Mouse (Mus musculus) lung, embryonic 16.5 days (tissue): ENCODE results near the gene Tmed6. TPM values are rescaled to one million over a fixed set of nuclear protein-coding genes. Genes with fewer than 3 reads are reported as not detected.

Source experiments
- ATAC-seq: fragments of 200-750 bp; cut with Nextera tagmentation; 2 replicates; pipeline ENCODE4 v1.8.0; 2017; ENCODE audit warnings: low read depth, mild to moderate bottlenecking, moderate library complexity
- H3K27ac ChIP-seq: fragments of 300-500 bp; sonication (generic); 2 replicates; pipeline ENCODE4 v1.5.1; 2014; ENCODE audit warnings: mild to moderate bottlenecking, control low read depth, low read length
- H3K27me3 ChIP-seq: fragments of 300-500 bp; sonication (generic); 2 replicates; pipeline ENCODE4 v1.6.1; 2014; ENCODE audit warnings: low read depth, low read length, mixed read lengths; ENCODE audit not compliant: control insufficient read depth, insufficient read depth
- H3K36me3 ChIP-seq: fragments of 300-500 bp; sonication (generic); 2 replicates; pipeline ENCODE4 v1.6.1; 2014; ENCODE audit warnings: low read length; ENCODE audit not compliant: control insufficient read depth, insufficient read depth
- H3K4me1 ChIP-seq: fragments of 300-500 bp; sonication (generic); replicated peaks from 2 replicates; pipeline ENCODE4 v1.6.1; 2014; ENCODE audit warnings: low read length, mixed read lengths; ENCODE audit not compliant: control insufficient read depth, insufficient read depth
- H3K4me2 ChIP-seq: fragments of 300-500 bp; sonication (generic); 2 replicates; pipeline ENCODE4 v1.6.1; 2014; ENCODE audit warnings: low read depth, low read length, control low read depth
- H3K4me3 ChIP-seq: fragments of 300-500 bp; sonication (generic); 2 replicates; pipeline ENCODE4 v1.5.1; 2014; ENCODE audit warnings: mild to moderate bottlenecking, low read length, control low read depth
- H3K9ac ChIP-seq: fragments of 300-500 bp; sonication (generic); 2 replicates; pipeline ENCODE4 v1.6.1; 2014; ENCODE audit warnings: low read length, control low read depth
- H3K9me3 ChIP-seq: fragments of 300-500 bp; sonication (generic); 2 replicates; pipeline ENCODE4 v1.6.1; 2016; ENCODE audit warnings: low read length; ENCODE audit not compliant: control insufficient read depth
- WGBS: fragments of 180-500 bp; shearing (Covaris S2); extraction: QIAGEN DNeasy Blood & Tissue Kit; methylation state at CpG from one replicate; pipeline ENCODE4 v1.1.7; 2014; 5-methylcytosine and 5-hydroxymethylcytosine counted together
- polyA plus RNA-seq: library from polyadenylated mRNA; unstranded; fragments of >200 nt; fragmentation: Nextera tagmentation; extraction: Ambion mirVana; gene quantifications from 2 replicates; pipeline ENCODE4 v1.2.1, GENCODE M21; 2015

Gene Tmed6
- polyA plus RNA-seq, result 1.7 and 1.9 TPM in 2 replicates

DNA sequence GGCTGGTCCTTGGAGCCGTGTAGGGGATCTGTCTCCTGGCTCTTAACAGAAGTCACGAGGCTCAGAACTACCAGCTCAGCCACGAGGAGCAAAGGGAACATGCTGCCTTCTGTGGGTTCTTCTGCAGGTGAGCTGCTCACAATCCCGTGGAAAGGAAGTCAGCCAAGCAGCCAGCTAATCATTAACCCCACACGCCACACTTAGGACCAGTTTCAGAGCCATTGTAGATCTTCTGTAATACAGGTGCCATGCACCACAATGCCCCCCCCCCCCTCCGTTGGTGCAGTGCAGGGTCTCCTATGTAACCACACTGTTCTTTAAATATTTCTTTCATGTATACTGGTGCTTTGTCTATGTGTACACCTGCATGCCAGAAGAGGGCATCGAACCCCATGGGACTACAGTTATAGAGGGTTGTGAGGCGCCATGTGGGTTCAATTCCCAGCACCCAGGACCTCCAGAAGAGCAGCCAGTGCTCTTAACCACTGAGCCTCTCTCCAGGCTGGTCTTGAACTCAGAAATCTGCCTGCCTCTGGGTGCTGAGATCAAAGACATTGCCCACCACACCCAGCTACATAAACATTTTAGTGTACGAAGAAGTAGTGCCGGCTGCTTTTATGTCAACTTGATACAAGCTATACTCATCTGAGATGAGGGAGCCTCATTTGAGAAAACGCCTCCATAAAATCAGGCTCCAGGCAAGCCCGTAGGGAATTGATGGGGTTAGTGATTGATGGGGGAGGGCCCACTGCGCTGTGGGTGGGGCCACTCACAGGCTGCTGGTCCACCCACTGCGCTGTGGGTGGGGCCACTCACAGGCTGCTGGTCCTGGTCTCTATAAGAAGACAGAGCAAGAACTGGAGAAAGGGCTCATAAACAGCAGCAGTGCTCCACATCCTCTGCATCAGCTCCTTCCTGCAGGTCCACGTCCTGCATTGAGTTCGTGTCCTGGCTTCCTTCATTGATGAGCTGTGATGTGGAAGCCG, at the start of gene Tmed6:
TSS of gene Tmed6 (minus strand) at position 134 of the 986 bp plus-strand sequence.
- Histone ChIP-seq H3K4me2 (no peak within 1 kb of the TSS), H3K9ac (no peak within 1 kb of the TSS), H3K4me1 (no peaks in the 10 kb centered on the region), H3K9me3 (no peaks in the 10 kb centered on the region), H3K27me3 (no peaks in the 10 kb centered on the region), H3K36me3 (peaks cover 9% of the 10 kb centered on the region; the same call in 1 of the 2 replicates), H3K4me3 (no peak within 1 kb of the TSS), H3K27ac (no peak within 1 kb of the TSS)
- 39% methylated on average over 17 of the region's 17 CpGs for WGBS
- no peak for ATAC-seq

DNA sequence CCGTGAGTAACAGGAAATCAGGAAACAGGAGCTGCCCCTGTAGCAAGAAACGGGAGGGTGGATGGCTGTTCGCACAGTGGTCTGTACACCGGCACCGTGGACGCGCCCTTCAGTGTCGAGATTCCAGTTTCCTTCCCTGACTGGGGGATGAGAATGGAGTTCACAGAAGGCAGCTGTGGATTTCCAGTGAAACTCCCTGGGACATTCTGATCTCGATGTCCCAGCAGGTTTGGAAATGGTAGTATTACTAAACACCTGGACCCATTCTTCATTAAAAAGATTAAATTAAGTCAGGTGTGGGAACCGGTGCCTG, 49.5 kb upstream of the Tmed6 start:
- H3K36me3 ChIP-seq, result no peaks in the 10 kb centered on the region
- no peak overlapping the region for H3K27ac ChIP-seq
- peak overlapping the region; percentile 17; the same call in 1 of the 2 replicates for H3K9ac ChIP-seq
- H3K4me3 ChIP-seq, result no peak overlapping the region
- H3K9me3 ChIP-seq, result no peaks in the 10 kb centered on the region
- ATAC-seq, result no peak
- peak overlapping the region; percentile 1; the same call in 1 of the 2 replicates for H3K4me2 ChIP-seq
- no peaks in the 10 kb centered on the region for H3K27me3 ChIP-seq
- 47% methylated on average over 10 of the region's 10 CpGs for WGBS
- H3K4me1 ChIP-seq, result peaks cover 14% of the 10 kb centered on the region

DNA sequence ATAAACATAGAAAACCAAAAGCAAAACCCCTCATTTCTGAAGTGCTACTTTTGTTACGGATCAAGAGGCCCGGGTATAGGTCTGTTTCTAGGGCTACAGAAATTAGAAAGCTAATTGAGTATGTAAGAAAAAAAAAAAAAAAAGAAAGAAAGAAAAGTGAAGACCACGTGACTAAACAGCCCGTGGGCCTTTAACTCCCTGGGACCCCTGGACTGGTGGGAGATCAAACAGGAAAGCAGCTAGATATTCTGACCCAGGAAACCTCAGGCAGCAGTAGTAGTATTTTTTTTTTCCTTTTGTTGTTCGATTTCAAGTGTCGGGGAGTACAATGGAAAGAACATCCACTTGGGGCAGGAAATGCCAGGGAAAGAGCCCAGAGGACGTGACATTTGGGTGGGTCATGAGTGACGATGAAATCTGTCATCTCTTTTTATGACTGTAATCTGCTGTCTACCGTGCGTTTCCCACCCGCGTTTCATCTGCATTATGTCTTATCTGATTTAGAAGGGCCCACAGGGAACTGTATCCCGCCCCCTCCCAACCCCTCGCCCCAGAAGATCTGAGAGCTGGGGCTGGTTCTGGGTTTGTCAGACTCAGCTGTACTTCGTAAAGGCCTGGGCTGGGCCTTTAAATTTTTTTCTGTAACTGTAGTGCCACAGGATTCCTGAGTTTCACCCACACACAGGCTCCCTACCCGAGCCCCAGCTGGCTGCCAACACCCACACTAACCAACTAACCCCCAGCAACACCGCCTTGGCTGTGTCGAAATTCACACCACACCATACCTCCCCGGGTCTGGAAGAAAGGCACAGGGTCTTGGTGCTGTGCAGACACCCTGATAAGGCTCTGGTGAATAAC, 48.9 kb upstream of the Tmed6 start:
- H3K4me2 ChIP-seq, result peak overlapping the region; percentile 1; the same call in 1 of the 2 replicates
- H3K4me3 ChIP-seq, result no peak overlapping the region
- no peaks in the 10 kb centered on the region for H3K9me3 ChIP-seq
- H3K27me3 ChIP-seq, result no peaks in the 10 kb centered on the region
- H3K4me1 ChIP-seq, result peaks cover 11% of the 10 kb centered on the region
- peak overlapping the region; percentile 17; the same call in 1 of the 2 replicates for H3K9ac ChIP-seq
- no peak for ATAC-seq
- 32% methylated on average over 19 of the region's 19 CpGs for WGBS
- no peak overlapping the region for H3K27ac ChIP-seq
- H3K36me3 ChIP-seq, result no peaks in the 10 kb centered on the region

DNA sequence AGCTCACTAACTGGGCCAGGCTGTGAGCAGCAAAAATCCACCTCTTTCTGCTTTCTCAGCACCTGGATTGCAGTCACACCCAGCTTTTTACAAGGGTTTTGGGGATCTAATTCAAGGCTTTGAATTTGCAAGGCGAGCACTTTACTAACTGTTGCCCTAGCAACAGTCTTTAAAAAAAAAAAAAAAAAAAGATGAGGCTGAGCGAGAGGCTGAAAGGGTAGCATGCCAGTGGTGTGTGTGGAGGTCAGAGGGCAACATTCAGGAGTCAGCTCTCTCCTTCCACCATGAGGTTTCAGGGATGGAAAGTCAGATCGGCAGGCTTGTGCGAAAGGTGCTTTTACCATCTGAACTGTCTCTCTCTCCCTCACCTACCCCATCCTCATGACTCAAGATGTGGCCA, 47.8 kb upstream of the Tmed6 start:
- no peak for ATAC-seq
- Histone ChIP-seq H3K27ac (no peak overlapping the region), H3K4me3 (no peak overlapping the region), H3K4me1 (peaks cover 2% of the 10 kb centered on the region), H3K4me2 (no peak overlapping the region), H3K9me3 (no peaks in the 10 kb centered on the region), H3K36me3 (no peaks in the 10 kb centered on the region), H3K27me3 (no peaks in the 10 kb centered on the region), H3K9ac (no peak overlapping the region)
- 58% methylated on average over 4 of the region's 4 CpGs for WGBS

DNA sequence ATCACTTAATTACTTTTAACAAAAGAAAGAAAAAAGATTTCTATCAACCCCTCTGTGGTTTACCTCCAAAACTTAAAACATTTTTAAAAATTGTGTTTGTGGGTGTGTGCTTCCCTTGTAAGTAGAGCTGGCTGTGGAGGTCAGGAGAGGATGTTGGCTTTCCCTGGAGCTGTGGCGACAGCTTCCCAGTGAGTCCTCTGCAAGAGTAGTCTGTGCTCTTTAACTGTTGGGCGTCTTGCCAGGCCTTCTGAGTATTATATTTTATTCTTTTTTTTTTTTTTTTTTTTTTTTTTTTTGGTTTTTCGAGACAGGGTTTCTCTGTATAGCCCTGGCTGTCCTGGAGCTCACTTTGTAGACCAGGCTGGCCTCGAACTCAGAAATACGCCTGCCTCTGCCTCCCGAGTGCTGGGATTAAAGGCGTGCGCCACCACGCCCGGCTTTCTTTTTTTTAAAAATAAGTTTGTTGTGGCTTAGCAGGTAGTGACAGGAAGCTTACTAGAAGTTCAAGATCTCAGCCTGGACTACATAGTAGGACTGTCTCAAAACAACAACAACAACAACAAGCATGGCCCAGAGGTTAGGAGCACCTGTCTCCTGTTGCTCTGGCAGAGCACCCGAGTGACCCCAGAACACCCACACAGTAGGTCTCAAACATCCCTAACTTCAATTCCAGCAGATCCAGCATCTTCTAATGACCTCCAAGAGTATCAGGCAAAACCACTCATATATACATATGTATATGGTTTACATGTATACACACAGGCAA, 46.1 kb upstream of the Tmed6 start:
- 84% methylated on average over 10 of the region's 11 CpGs for WGBS
- ATAC-seq, result no peak

DNA sequence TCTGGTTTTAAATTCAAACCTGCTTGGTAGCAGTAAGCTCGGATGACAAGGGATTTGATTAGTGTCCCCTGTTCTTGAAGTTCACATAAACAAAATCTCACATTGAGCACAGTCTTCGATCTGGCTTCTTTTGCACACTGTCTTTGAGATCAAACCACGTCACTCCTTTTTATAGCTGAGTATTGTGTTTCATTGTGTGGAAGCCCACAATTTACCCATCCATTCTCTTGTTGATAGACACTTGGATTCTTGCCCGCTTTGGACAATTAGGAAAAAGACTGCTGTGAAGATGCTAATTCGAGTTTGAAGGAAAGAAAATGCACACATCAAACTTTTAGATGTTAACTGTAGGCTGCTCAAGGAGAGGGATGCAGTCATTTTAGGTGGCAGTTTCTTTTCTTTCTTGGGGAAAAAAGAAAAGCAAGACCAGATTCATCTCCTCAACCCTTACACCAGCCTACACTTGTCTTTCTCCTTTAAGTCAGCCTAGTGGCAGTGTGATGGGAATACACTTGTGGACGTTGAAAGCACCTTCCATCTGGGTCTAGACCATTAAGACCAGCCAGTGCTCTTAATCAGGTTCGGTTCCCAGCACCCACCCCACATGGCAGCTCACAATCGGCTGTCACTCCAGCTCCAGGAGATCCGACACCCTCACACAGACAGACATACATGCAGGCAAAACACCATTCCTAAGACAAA, 45.3 kb upstream of the Tmed6 start:
- Histone ChIP-seq H3K36me3 (no peaks in the 10 kb centered on the region), H3K9me3 (no peaks in the 10 kb centered on the region), H3K9ac (no peak overlapping the region), H3K4me3 (no peak overlapping the region), H3K4me1 (no peaks in the 10 kb centered on the region; the same call in none of the 2 replicates), H3K27me3 (no peaks in the 10 kb centered on the region), H3K27ac (no peak overlapping the region), H3K4me2 (no peak overlapping the region)
- 65% methylated on average over 9 of the region's 9 CpGs for WGBS
- ATAC-seq, result no peak

More for the DNA sequence above, 46.1 kb upstream of the Tmed6 start:
- Histone ChIP-seq H3K9me3 (no peaks in the 10 kb centered on the region), H3K27me3 (no peaks in the 10 kb centered on the region), H3K4me2 (no peak overlapping the region), H3K9ac (no peak overlapping the region), H3K36me3 (no peaks in the 10 kb centered on the region), H3K4me1 (peaks cover 2% of the 10 kb centered on the region), H3K4me3 (no peak overlapping the region), H3K27ac (no peak overlapping the region)

DNA sequence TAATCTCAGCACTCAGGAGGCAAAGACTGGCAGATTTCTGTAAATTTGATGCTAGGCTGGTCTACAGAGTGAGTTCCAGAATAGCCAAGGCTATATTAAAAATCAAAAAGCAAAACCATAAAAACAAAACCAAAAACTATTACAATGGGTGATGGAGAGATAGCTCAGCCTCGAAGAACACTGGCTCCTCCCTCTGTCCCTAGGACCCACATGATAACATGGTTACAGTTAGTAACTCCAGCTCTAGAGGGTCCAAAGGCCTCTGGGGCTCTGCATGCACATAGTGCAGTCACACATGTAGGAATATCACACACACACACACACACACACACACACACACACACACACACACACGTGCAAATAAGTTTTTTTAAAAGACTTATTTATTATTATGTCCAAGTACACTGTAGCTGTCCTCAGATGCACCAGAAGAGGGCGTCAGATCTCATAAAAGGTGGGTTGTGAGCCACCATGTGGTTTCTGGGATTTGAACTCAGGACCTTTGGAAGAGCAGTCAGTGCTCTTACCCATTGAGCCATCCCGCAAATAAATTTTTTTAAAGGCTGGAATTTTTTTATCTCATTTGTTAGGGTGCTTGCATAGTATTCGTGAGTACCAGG, 44.5 kb upstream of the Tmed6 start:
- Histone ChIP-seq H3K4me3 (no peak overlapping the region), H3K4me1 (no peaks in the 10 kb centered on the region; the same call in none of the 2 replicates), H3K27me3 (no peaks in the 10 kb centered on the region), H3K9ac (no peak overlapping the region), H3K4me2 (no peak overlapping the region), H3K9me3 (no peaks in the 10 kb centered on the region), H3K36me3 (no peaks in the 10 kb centered on the region), H3K27ac (no peak overlapping the region)
- no peak for ATAC-seq
- 66% methylated on average over 5 of the region's 5 CpGs for WGBS
